Mouse (Mus musculus): ENCODE results near the gene Stmn3.

DNA sequence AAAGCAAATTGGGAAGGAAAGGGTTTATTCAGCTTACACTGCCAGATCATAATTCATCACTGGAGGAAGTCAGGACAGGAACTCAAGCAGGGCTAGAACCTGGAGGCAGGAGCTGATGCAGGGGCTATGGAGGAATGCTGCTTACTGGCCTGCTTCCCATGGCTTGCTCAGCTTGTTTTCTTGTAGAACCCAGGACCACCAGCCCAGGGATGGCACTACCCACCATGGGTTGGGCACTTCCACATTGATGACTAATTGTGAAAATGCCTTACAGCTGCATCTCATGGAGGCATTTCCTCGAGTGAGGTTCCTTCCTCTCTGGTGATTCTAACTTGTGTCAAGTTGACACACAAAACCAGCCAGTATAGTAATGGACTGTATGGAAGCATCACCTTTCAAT is 23.4 kb downstream of the Stmn3 start:
- TF ChIP-seq CTCF (IDR thresholded peaks at IDR 0.05; ENCODE audit: low read depth) (no peak), EP300 (optimal IDR thresholded peaks at IDR 0.05) (no peak)
